Mouse (Mus musculus): Measurements from ENCODE around the gene Sec23ip.

DNA sequence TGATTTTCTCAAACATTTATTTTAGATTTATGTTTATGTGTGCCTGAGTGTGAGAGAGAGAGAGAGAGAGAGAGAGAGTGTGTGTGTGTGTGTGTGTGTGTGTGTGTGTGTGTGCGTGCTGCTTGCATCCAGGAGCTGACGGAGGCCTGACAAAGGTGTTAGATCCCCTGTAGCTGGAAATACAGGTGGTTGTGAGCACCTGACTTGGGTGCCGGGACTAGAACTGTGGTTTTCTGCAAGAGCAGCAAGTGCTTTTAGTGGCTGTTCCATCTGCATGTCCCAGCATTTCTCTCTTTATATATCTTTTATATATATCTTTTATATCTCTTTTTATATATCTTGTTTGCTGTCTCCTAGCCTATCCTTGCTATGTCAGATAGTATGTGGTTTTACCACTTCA is 37.1 kb downstream of the Sec23ip start:
- TF ChIP-seq POLR2A (IDR thresholded peaks at IDR 0.05; ENCODE audit: extremely low read depth, insufficient read depth, low read length) (no peak), CTCF (IDR thresholded peaks at IDR 0.05; ENCODE audit: low read depth, low read length) (no peak)

All from liver, adult 2 months (tissue).